Mouse (Mus musculus) lung, adult 2 months (tissue): Measurements from ENCODE around the gene Cdk11b.
"Not testable (repeated sequence)": the region's sequence is repeated elsewhere in the genome, so short reads cannot be mapped to it uniquely, and the experiment has no call there.

Source experiments
- CTCF ChIP-seq: fragments of 200-500 bp; IDR thresholded peaks from 2 replicates; pipeline ENCODE4 v1.5.1; 2011; ENCODE audit warnings: mild to moderate bottlenecking, low read length, control low read depth; ENCODE audit not compliant: insufficient read depth
- POLR2A ChIP-seq: fragments of 200-500 bp; IDR thresholded peaks from 2 replicates; pipeline ENCODE4 v1.6.1; 2011; ENCODE audit warnings: low read depth, mild to moderate bottlenecking, control low read depth, low read length, borderline replicate concordance; ENCODE audit errors: extremely low read depth

DNA sequence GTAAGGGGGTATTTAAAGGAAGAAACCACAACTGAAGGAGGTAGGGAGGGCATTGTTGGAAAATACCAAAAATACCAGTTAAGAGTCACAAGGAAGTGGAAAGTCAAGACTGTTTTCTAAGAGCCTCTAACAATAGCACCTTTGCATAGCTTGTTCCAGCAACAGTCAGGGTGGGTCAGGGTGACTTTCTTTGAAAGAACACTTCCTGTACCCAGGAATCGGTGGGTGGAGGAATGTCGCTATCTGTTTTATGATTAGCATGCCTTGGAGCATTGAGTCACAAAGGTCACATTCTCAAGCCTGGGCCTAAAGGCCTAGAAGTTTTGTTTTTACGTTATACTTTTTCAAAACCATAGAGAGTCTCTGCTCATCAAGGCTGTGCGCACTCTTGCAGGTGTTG is 63.1 kb downstream of the Cdk11b start:
- not testable (repeated sequence) for TF ChIP-seq POLR2A, CTCF
